Mouse (Mus musculus): ENCODE data around the gene Dld. TPM values are rescaled to one million over a fixed set of nuclear protein-coding genes. Genes with fewer than 3 reads are reported as not detected.

The Dld gene
- total and polyA plus RNA-seq, 3 experiments: 112 to 229 (median 131) TPM

DNA sequence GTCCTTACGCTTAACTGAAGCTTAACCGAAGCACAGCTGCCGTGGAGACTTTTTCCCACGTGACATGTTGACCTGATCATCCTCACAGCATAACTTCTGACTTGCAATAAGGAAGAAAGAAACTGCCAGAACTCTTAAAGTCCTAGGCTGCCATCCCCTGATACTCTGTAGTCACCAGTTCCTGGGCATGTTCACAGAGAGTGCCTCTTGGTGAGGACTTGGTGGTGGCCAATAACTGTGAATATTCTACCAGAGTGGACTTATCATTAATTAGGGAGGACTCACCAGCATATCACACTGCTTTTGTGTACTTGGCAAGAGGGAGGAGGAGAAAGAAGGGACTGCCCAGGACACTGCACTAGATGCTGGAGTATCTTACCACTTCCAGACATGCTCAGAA lies 53.1 kb downstream of the Dld start:
- Histone ChIP-seq H3K9me3 (replicated peaks; ENCODE audit: insufficient read depth, low read length) (no peaks in the 10 kb centered on the region), H3K36me3 (ENCODE audit: control insufficient read depth in 1 of 2, insufficient read depth in 2 of 2, low read length in 2 of 2) (no peaks in the 10 kb centered on the region), H3K27ac (ENCODE audit: control insufficient read depth, low read depth, low read length) (no peak overlapping the region), H3K4me3 (ENCODE audit: control insufficient read depth in 1 of 2, insufficient read depth in 1 of 2, low read depth in 2 of 2, low read length in 2 of 2) (no peak overlapping the region), H3K9ac (ENCODE audit: control insufficient read depth, low read depth, low read length, poor library complexity, severe bottlenecking) (no peak overlapping the region), H3K27me3 (ENCODE audit: control insufficient read depth in 1 of 2, insufficient read depth in 2 of 2, low read length in 2 of 2) (no peaks in the 10 kb centered on the region; a peak in 1 of 4 replicates), H3K79me2 (ENCODE audit: control insufficient read depth, insufficient read depth, low read length, poor library complexity) (no peaks in the 10 kb centered on the region), H3K4me1 (ENCODE audit: control insufficient read depth in 1 of 2, insufficient read depth in 2 of 2, low read length in 2 of 2) (no peaks in the 10 kb centered on the region)
- no peak for TF ChIP-seq TBP (IDR thresholded peaks at IDR 0.05; ENCODE audit: low read depth, low read length)
- TF ChIP-seq USF1 (IDR thresholded peaks at IDR 0.05; ENCODE audit: low read depth, low read length): no peak
- TF ChIP-seq CHD2 (IDR thresholded peaks at IDR 0.05; ENCODE audit: low read length): no peak
- no peak for TF ChIP-seq GABPA (IDR thresholded peaks at IDR 0.05; ENCODE audit: low read depth, low read length)
- no peak for TF ChIP-seq USF2 (IDR thresholded peaks at IDR 0.05; ENCODE audit: borderline replicate concordance in 1 of 2, insufficient read depth in 1 of 2, low read depth in 1 of 2, low read length in 2 of 2)
- no peak for TF ChIP-seq CHD1 (IDR thresholded peaks at IDR 0.05; ENCODE audit: low read depth, low read length)
- no peak for TF ChIP-seq ZNF384 (IDR thresholded peaks at IDR 0.05; ENCODE audit: low read depth, low read length)
- TF ChIP-seq SMC3 (IDR thresholded peaks at IDR 0.05; ENCODE audit: low read depth, low read length): no peak
- no peak for TF ChIP-seq TAL1 (IDR thresholded peaks at IDR 0.05; ENCODE audit: low read length)
- TF ChIP-seq MEF2A (IDR thresholded peaks at IDR 0.05; ENCODE audit: extremely low read depth, insufficient replicate concordance, low read depth, low read length, poor library complexity, severe bottlenecking): no peak
- TF ChIP-seq UBTF (IDR thresholded peaks at IDR 0.05; ENCODE audit: borderline replicate concordance, insufficient read depth, low read depth, low read length): no peak
- no peak for TF ChIP-seq ZC3H11A (IDR thresholded peaks at IDR 0.05; ENCODE audit: low read depth, low read length)
- no peak for TF ChIP-seq JUND (IDR thresholded peaks at IDR 0.05; ENCODE audit: low read depth, low read length)
- no peak for TF ChIP-seq RAD21 (IDR thresholded peaks at IDR 0.05; ENCODE audit: low read depth, low read length)
- no peak for TF ChIP-seq BHLHE40 (IDR thresholded peaks at IDR 0.05; ENCODE audit: borderline replicate concordance, low read depth, low read length)
- TF ChIP-seq HCFC1 (IDR thresholded peaks at IDR 0.05; ENCODE audit: low read depth, low read length): no peak
- no peak for TF ChIP-seq TCF12 (IDR thresholded peaks at IDR 0.05; ENCODE audit: low read depth, low read length)
- no peak for DNase-seq (ENCODE audit: low read depth, low spot score)

- Histone ChIP-seq H3K79me2 (ENCODE audit: control insufficient read depth, insufficient read depth, low read length, poor library complexity) (no peaks in the 10 kb centered on the region), H3K4me3 (ENCODE audit: control insufficient read depth in 1 of 2, insufficient read depth in 1 of 2, low read depth in 2 of 2, low read length in 2 of 2) (no peak overlapping the region), H3K27ac (ENCODE audit: control insufficient read depth, low read depth, low read length) (no peak overlapping the region), H3K36me3 (ENCODE audit: control insufficient read depth in 1 of 2, insufficient read depth in 2 of 2, low read length in 2 of 2) (no peaks in the 10 kb centered on the region), H3K4me1 (ENCODE audit: control insufficient read depth in 1 of 2, insufficient read depth in 2 of 2, low read length in 2 of 2) (no peaks in the 10 kb centered on the region), H3K27me3 (ENCODE audit: control insufficient read depth in 1 of 2, insufficient read depth in 2 of 2, low read length in 2 of 2) (no peaks in the 10 kb centered on the region; a peak in 2 of 4 replicates), H3K9me3 (replicated peaks; ENCODE audit: insufficient read depth, low read length) (no peaks in the 10 kb centered on the region), H3K9ac (ENCODE audit: control insufficient read depth, low read depth, low read length, poor library complexity, severe bottlenecking) (no peak overlapping the region)
- TF ChIP-seq POLR2AphosphoS5 (IDR thresholded peaks at IDR 0.05; ENCODE audit: borderline replicate concordance, low read depth, low read length) (no peak), BHLHE40 (IDR thresholded peaks at IDR 0.05; ENCODE audit: borderline replicate concordance, low read depth, low read length) (no peak), RCOR1 (IDR thresholded peaks at IDR 0.05; ENCODE audit: low read depth, low read length) (no peak), NELFE (IDR thresholded peaks at IDR 0.05; ENCODE audit: low read depth, low read length) (no peak), POLR2A (IDR thresholded peaks at IDR 0.05; ENCODE audit: control insufficient read depth in 1 of 2, insufficient read depth in 1 of 2, low read depth in 1 of 2, low read length in 2 of 2, poor library complexity in 1 of 2) (no peak), SMC3 (IDR thresholded peaks at IDR 0.05; ENCODE audit: low read depth, low read length) (no peak), MAX (IDR thresholded peaks at IDR 0.05; ENCODE audit: low read length) (no peak), SIN3A (IDR thresholded peaks at IDR 0.05; ENCODE audit: low read length) (no peak), HCFC1 (IDR thresholded peaks at IDR 0.05; ENCODE audit: low read depth, low read length) (no peak), ZKSCAN1 (IDR thresholded peaks at IDR 0.05; ENCODE audit: low read depth, low read length) (no peak), KAT2A (conservative IDR thresholded peaks at IDR 0.05; ENCODE audit: low read depth, low read length) (no peak), CHD2 (IDR thresholded peaks at IDR 0.05; ENCODE audit: low read length) (no peak), ZC3H11A (IDR thresholded peaks at IDR 0.05; ENCODE audit: low read depth, low read length) (no peak), ZNF384 (IDR thresholded peaks at IDR 0.05; ENCODE audit: low read depth, low read length) (no peak), POLR2AphosphoS2 (IDR thresholded peaks at IDR 0.05; ENCODE audit: low read length) (no peak), TBP (IDR thresholded peaks at IDR 0.05; ENCODE audit: low read depth, low read length) (no peak)
- no peak for DNase-seq (ENCODE audit: low read depth, low spot score)
Measured at GRCm38 (mm10) chr12:31296097-31296496, 55.2 kb downstream of the Dld start.
